Mouse (Mus musculus) neutrophil, adult 59 days (primary cell): ENCODE data around the gene Usp48. TPM values are rescaled to one million over a fixed set of nuclear protein-coding genes. Genes with fewer than 3 reads are reported as not detected.

ENCODE experiments used
- total RNA-seq, 2 experiments: library from RNA; stranded (reverse); gene quantifications; 1 replicate in 1 of 2; 2 replicates in 1 of 2; pipeline ENCODE4 v1.2.4; 2023

The Usp48 gene
- 10 to 100 TPM; 85.7 to 89.3 TPM for total RNA-seq

DNA sequence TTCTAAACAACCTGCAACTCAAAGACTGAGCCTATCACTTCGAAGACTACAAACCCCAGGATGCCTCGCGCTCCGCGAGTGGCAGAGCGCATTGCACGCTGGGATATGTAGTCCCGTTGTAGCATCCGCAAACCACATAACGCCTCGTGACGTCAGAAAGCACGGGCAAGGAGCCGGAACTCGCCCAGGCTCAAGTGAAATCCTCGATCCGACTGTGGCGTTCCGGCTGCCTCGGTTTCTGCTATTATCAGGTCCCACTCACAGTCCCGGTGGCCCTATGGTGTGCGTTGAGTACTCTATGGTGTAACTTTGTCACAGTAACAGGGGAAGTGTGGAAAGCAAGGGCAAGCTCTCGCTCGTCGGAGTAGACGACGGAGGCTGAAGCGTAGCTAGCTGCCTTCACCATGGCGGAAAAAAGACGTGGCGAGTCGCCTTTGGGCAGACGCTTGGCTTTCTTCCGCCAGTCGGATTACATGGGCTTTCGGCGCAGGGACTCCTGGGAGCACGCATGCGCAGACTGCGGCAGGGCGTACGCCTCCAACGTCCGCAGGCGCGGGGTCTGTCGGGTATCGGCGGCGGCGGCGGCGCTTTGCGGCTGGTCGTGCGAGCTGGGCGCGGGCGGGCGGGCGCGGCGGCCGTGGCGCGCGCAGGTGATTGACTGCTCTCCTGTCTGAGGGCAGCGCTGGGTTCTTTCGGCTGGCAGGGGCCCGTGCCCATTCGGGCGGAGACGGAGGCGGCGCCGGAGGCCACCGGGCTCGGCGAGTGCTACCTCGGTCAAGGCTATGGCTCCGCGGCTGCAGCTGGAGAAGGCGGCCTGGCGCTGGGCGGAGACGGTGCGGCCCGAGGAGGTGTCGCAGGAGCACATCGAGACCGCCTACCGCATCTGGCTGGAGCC, at the start of gene Usp48:
Usp48 (plus strand) TSS at position 155 of the 895 bp plus-strand sequence.

DNA sequence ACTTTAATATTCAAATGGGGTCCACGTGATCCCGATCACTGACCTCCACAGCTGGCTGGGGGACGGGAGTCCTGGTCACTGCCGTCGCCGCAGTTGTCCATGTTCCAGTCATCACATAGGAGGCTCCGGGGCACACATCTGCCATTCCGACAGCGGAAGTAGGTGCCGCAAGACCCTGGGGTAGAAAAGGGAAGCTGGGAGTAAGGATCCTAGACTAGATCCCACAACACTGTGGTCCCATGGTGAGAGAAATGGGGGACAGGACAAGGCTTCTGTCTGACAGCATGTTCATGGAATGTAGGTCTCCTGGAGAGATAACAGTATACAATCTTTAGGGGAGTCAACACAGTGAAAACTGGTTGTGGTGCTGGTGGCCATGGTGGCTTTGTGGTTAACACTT, 19.1 kb upstream of the Usp48 start, which contains the start of gene Ldlrad2:
Ldlrad2 (minus strand) TSS at position 101 of the 400 bp plus-strand sequence.

DNA sequence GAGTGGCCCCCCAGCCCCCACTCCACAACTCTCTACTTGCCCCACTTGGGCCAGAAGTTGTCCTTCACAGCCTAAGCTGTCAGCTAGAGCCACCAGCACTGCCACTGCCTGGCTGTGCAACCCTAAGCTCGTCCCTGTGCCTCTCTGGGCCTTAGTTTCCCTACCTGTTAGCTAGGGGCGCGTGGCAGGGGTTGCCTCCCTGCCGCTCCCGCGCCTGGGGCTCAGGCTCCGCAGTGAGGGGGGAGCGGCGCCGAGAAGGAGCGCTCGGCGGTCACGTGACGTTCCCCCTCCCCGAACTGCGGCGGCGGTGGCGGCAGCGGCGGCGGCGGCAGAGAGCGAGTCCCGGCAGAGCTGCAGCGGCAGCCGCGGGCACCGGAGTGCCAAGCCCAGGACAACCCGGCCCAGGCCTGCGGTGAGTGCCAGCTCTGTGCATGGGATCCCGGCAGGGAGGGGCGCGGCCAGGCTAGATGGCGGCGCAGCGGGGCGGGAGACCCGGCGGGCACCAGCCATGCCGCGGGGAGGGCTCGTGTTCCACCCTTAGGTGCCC, 71.0 kb downstream of the Usp48 start, which contains the start of gene Rap1gap:
Rap1gap (plus strand) TSS at position 294 of the 547 bp plus-strand sequence.

Other genes starting within 250 kb of the Usp48 start
- gene Cdc42, start 236.0 kb upstream of the Usp48 start, total RNA-seq: 100 to 1,000 TPM; 493 to 554 TPM
- not detected for gene Cela3a, start 184.0 kb upstream of the Usp48 start, total RNA-seq
- not detected for gene Cela3b, start 163.2 kb upstream of the Usp48 start, total RNA-seq
- not detected for gene 1700013G24Rik, start 140.5 kb upstream of the Usp48 start, total RNA-seq
- under 1 TPM; 0.40 to 0.44 TPM for gene Hspg2, start 125.0 kb upstream of the Usp48 start, total RNA-seq
- gene Ldlrad2, start 19.2 kb upstream of the Usp48 start, total RNA-seq: not detected
- gene Rap1gap, start 71.0 kb downstream of the Usp48 start, total RNA-seq: 1 to 10 TPM; 1.1 to 1.4 TPM
- gene Alpl, start 202.6 kb downstream of the Usp48 start, total RNA-seq: 1 to 10 TPM; 1.1 to 1.6 TPM